Mouse (Mus musculus): ENCODE measurements around the gene Rps21. TPM values are rescaled to one million over a fixed set of nuclear protein-coding genes. Genes with fewer than 3 reads are reported as not detected.

Gene Rps21
- polyA plus RNA-seq, 1 experiment = 875 TPM

DNA sequence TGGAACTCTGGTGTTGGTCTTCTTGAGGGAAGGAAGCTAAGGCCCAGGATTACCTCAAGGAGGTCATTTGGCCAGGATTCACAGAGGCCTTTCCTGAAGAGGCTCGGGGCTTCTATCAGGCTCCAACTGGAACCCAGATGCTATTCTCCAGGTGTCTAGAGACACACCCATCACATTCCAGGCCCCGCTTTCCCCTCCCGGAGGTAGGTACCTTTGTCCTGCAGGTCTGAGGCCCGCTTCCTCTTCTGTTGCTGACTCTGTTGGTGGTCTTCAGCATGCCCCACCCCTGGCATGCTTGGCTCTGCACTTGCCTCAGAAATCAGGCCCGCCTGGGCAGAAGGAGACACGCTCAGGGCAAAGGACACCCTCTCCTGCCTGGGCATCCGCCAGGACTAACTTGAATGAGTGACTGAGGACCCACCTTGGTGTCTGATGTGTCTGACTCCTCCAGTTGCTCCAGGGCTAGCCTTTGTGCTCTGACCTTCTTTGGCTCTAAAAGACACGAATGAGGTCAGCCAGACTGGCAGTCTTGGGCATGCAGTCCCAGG is 20.7 kb downstream of the Rps21 start:
- H3K27ac ChIP-seq (replicated peaks; ENCODE audit: low read depth, low read length) = no peak overlapping the region
- H3K4me3 ChIP-seq (ENCODE audit: insufficient read depth, low read depth, low read length) = no peak overlapping the region

DNA sequence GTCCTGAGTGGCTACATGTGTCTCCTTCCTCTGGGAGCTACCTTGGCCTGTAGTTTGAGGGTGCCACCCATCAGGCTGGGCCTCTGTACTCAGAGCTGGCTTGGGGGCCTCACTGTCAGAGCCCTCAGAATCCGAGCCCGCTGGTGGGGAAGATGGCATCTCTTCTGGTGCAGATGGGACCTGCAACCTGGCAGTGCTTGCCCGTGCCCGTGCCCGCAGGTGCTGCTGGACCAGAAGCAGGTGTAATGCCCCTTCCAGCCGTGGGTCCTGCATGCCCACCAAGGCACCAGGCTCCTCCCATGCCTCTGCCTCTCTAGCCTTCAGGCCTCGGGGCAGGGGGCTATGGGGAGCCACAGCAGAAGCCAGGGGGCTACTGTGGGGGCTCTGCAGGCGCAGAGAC is 22.1 kb downstream of the Rps21 start:
- peaks cover 5% of the 10 kb centered on the region; the same call in 1 of the 2 replicates for H3K4me1 ChIP-seq (ENCODE audit: control insufficient read depth, insufficient read depth, insufficient read length, low read length)
- no peak overlapping the region for H3K27ac ChIP-seq (replicated peaks; ENCODE audit: low read depth, low read length)
- no peak overlapping the region for H3K4me3 ChIP-seq (ENCODE audit: insufficient read depth, low read depth, low read length)

More for the DNA sequence above, 20.7 kb downstream of the Rps21 start:
- peaks cover 5% of the 10 kb centered on the region; the same call in 1 of the 2 replicates for H3K4me1 ChIP-seq (ENCODE audit: control insufficient read depth, insufficient read depth, insufficient read length, low read length)

DNA sequence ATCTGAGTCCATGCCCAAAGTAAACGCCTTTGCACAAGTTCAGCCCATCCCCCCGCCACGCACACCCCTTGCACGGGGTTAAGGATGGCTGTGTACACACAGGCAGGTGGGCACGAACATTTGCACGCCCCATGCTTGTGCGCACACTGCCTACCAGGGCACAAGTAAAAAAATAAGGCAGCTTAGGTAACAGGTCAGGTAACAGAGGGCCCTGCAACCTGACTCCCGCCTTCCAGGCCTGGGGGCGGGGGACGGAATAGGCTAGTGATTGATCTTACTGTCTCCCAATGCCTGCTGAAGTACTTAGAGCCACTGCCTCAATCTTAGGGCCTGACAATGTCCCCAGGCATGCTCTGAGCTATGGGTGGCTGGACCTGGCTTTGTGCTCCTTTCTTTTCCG is 31.8 kb downstream of the Rps21 start:
- Histone ChIP-seq H3K27ac (replicated peaks; ENCODE audit: low read depth, low read length) (no peak overlapping the region), H3K4me1 (ENCODE audit: control insufficient read depth, insufficient read depth, insufficient read length, low read length) (no peaks in the 10 kb centered on the region), H3K4me3 (ENCODE audit: insufficient read depth, low read depth, low read length) (no peak overlapping the region)

DNA sequence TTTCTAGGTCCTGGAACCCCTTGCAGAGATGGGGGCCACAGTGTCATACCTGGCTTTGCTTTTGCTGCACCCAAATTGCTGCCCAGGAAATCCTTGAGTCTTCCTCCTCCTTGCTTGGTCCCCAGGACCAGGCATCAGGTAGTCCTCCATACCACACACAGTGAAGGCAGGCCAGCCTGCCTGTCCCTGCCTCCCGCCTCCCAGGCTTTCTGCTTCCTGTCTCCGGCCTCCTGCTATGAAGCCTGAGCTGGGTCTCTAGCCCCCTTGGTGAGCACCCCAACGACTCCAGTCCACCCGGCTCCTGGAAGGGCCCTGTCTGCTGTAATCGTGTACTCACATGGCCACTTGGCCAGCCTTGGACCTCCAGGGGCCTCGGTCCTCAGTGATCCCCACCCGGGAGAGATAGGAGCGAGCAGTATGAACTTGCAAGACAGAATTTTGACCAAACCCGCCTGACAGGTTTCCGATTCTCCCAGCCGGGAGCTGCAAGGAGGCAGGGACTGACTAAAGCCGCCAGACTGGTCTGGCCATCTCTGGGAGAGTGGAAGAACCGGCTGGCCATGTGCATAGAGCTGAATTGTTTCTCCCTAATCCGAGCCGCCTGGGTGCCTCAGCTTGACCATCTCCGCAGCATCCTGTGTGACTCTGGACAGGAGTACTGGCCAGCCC is 32.4 kb downstream of the Rps21 start, which contains the start of gene Rbbp8nl:
TSS of gene Rbbp8nl (minus strand) at position 440 of the 669 bp plus-strand sequence.
- no peak within 1 kb of the TSS for H3K4me3 ChIP-seq (ENCODE audit: insufficient read depth, low read depth, low read length)
- no peaks in the 10 kb centered on the region for H3K4me1 ChIP-seq (ENCODE audit: control insufficient read depth, insufficient read depth, insufficient read length, low read length)
- H3K27ac ChIP-seq (replicated peaks; ENCODE audit: low read depth, low read length) = no peak within 1 kb of the TSS

DNA sequence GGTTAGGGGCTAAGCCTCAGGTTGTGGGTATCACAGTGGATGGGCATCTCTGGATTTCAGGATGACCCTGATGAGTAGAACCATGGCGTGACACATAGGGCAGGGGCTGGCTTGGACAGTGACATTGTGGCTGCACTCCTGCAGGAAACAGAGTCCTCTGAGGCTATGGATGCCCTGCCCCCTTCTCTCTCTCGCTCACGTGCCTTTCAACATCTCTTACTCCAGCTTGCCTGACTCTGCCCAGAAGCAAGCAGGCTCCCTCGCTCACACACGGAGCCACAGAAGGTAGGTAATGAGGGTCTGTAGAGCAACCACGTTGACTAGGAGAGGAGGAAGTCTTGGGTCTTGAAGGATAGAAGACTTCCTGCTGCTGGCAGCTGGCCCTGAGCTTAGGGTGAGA is 33.3 kb downstream of the Rps21 start:
- no peak overlapping the region for H3K4me3 ChIP-seq (ENCODE audit: insufficient read depth, low read depth, low read length)
- H3K27ac ChIP-seq (replicated peaks; ENCODE audit: low read depth, low read length) = no peak overlapping the region
- no peaks in the 10 kb centered on the region for H3K4me1 ChIP-seq (ENCODE audit: control insufficient read depth, insufficient read depth, insufficient read length, low read length)

DNA sequence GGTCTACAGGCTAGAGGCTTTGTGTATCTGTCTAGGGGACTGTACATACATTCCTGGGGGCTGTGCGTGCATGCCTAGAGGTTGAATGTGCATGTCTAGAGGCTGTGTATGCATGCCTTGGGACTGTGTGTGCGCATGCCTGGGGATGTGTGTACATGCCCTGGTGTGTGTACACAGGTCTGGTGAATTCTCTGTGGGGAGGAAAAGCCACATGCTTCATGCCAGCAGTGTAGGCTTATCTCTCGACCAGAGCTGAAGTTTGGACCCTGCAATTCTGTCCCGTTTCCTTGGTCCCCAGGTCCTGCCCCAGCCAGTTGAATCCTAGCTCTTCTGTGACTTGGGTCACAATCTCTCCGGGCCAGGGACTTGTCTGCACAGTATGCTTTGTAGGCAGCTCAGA is 34.4 kb downstream of the Rps21 start:
- Histone ChIP-seq H3K4me1 (ENCODE audit: control insufficient read depth, insufficient read depth, insufficient read length, low read length) (no peaks in the 10 kb centered on the region), H3K4me3 (ENCODE audit: insufficient read depth, low read depth, low read length) (no peak overlapping the region), H3K27ac (replicated peaks; ENCODE audit: low read depth, low read length) (no peak overlapping the region)

DNA sequence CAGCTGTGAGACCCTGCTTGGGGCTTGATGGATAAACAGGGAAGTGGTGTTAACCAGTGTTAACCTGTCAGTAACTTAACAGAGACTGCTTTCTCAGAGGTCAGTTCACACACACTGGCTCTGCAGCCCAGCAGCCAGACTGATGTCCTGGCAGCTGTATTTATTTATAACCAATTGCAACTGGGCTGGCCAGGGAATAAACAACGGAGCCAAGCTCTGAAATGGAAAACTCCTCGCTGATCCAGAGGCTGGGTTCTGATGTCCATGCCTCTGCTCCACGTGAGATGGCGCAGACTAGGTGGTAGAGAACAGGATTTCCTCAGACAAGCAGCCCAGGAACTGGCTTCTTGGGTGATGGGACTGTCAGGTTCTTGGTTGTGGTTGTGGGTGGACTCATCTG is 34.8 kb downstream of the Rps21 start:
- no peaks in the 10 kb centered on the region for H3K4me1 ChIP-seq (ENCODE audit: control insufficient read depth, insufficient read depth, insufficient read length, low read length)
- no peak overlapping the region for H3K27ac ChIP-seq (replicated peaks; ENCODE audit: low read depth, low read length)
- H3K4me3 ChIP-seq (ENCODE audit: insufficient read depth, low read depth, low read length) = no peak overlapping the region

DNA sequence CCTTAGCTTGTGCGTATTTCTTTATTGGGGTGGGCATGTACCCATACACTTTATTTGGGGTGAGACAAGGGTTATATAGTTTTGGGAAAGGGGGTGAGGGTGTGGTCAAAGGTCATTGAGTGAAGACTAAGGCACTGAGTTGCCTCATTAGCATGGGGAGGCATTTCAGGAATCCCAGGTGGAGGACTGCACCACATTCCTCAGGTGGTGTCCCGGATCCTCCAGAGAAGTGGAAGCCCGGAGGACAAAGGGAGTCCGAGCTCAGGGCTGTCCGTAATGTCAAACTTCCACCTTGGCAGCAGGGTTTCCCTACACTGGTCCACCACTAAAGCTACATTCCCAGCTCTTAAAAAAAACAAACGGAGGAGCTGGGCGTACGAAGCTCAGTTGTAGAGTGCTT is 35.7 kb downstream of the Rps21 start:
- Histone ChIP-seq H3K4me3 (ENCODE audit: insufficient read depth, low read depth, low read length) (no peak overlapping the region), H3K27ac (replicated peaks; ENCODE audit: low read depth, low read length) (no peak overlapping the region), H3K4me1 (ENCODE audit: control insufficient read depth, insufficient read depth, insufficient read length, low read length) (no peaks in the 10 kb centered on the region)

DNA sequence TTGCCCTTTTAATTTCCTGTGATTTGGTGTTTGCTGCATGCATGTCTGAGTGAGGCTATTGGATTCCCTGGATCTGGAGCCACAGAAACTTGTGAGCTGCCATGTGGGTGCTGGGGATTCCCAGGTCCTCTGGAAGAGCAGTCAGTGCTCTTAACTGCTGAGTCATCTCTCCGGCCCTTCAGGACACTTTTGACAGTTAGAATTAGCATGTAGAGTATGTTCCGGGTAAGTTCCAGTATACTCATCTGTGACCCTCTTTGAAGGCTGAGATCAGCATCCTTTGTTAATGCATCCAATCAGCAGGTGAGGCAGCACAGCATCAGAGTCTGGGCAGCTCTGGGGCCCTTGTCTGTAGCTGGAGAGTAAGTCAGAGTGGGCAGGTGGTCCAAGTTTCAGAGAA is 43.1 kb downstream of the Rps21 start:
- Histone ChIP-seq H3K4me3 (ENCODE audit: insufficient read depth, low read depth, low read length) (no peak overlapping the region), H3K4me1 (ENCODE audit: control insufficient read depth, insufficient read depth, insufficient read length, low read length) (no peaks in the 10 kb centered on the region), H3K27ac (replicated peaks; ENCODE audit: low read depth, low read length) (no peak overlapping the region)

DNA sequence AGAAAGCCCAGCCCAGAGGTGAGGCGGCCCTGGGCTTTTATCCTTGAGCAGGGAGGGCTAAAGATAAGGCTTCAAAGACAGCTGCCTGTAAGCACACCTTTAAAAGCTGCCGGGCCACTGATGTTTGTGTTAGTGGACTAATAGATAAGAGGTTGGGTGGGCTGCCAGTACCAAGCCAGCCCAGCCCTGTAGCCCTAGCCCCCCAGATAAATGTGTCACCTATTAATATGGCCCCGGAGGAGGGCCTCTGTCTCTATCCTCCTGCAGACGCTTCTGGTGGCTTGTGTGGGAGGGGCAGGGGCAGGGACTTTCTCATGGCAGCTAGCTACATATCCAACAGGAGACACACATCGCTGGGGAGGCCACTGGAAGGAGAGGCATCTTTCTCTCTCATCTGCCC is 43.6 kb downstream of the Rps21 start:
- Histone ChIP-seq H3K27ac (replicated peaks; ENCODE audit: low read depth, low read length) (no peak overlapping the region), H3K4me3 (ENCODE audit: insufficient read depth, low read depth, low read length) (no peak overlapping the region), H3K4me1 (ENCODE audit: control insufficient read depth, insufficient read depth, insufficient read length, low read length) (no peaks in the 10 kb centered on the region)

DNA sequence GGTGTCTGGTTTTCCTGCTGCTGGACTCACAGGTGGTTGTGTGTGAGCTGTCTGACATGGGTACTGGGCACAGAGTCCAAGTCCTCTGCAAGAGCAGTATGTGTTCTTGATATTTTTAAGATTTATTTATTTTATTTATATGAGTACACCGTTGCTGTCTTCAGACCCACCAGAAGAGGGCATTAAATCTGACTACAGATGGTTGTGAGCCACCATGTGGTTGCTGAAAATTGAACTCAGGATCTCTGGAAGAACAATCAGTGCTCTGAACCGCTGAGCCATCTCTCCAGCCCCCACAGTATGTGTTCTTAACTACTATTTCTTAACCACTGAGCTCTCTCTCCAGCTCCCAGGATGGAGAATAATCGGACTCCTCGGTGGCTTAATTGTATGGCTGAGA is 45.0 kb downstream of the Rps21 start:
- Histone ChIP-seq H3K4me1 (ENCODE audit: control insufficient read depth, insufficient read depth, insufficient read length, low read length) (no peaks in the 10 kb centered on the region), H3K4me3 (ENCODE audit: insufficient read depth, low read depth, low read length) (no peak overlapping the region), H3K27ac (replicated peaks; ENCODE audit: low read depth, low read length) (no peak overlapping the region)

DNA sequence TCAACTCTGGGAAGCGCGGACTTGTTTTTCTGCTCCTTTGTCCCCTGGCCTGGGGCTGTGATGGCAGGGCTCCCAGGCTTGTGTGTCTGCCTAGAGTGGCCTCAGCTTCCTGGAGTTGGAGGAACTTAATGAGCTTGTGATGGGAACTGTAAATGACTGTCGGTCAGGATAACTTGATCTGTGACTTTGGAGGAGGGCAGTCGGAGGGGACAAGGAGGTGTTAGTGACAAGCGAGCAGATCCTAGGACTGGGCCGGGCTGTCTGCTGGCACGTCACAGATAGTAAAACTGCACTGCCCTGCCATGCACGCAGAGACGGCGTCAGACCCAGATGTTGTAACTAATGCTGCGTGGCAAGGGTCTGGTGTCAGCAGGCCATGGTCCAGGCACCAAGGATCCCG is 46.3 kb downstream of the Rps21 start:
- no peaks in the 10 kb centered on the region for H3K4me1 ChIP-seq (ENCODE audit: control insufficient read depth, insufficient read depth, insufficient read length, low read length)
- H3K4me3 ChIP-seq (ENCODE audit: insufficient read depth, low read depth, low read length) = no peak overlapping the region
- H3K27ac ChIP-seq (replicated peaks; ENCODE audit: low read depth, low read length) = no peak overlapping the region

DNA sequence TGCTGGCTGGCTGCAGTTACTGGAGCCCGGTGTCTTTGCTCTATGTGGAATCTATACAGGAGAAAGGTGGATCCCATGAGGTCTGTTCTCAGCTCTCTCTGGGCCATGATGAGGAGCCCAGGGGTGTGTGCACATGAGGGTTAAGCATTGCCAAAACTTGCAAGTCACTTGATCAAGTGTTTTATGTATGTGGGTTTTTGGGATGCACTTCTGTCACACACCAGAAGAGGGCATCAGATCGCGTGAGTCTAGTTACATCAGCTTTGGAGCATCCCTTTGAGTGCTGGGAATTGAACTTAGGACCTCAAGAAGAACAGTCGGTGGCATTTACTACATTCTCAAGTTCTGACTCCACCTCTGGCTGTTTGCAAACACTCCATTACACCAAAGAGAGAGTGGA is 47.4 kb downstream of the Rps21 start:
- H3K4me1 ChIP-seq (ENCODE audit: control insufficient read depth, insufficient read depth, insufficient read length, low read length) = no peaks in the 10 kb centered on the region
- H3K4me3 ChIP-seq (ENCODE audit: insufficient read depth, low read depth, low read length) = no peak overlapping the region
- H3K27ac ChIP-seq (replicated peaks; ENCODE audit: low read depth, low read length) = no peak overlapping the region

DNA sequence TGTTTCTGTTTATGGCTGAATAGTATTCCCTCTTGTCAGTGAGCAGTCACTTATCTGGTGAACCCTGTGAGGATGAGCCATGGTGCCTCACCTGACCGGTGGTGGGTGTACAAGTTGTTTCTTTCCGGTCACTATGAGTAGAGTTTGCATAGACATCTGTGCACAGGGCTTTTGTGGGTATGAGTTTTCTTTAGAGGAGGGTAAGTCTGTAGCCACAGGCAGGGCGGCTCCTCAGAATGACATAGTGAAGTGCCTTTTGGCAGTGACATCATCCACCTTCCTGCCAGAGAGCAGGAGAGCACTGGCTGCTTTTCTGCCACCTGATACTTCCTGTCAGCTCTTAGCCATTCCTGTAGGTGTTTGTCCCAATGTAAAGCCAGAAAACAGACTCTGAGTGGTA is 48.3 kb downstream of the Rps21 start:
- Histone ChIP-seq H3K27ac (replicated peaks; ENCODE audit: low read depth, low read length) (no peak overlapping the region), H3K4me1 (ENCODE audit: control insufficient read depth, insufficient read depth, insufficient read length, low read length) (no peaks in the 10 kb centered on the region)

DNA sequence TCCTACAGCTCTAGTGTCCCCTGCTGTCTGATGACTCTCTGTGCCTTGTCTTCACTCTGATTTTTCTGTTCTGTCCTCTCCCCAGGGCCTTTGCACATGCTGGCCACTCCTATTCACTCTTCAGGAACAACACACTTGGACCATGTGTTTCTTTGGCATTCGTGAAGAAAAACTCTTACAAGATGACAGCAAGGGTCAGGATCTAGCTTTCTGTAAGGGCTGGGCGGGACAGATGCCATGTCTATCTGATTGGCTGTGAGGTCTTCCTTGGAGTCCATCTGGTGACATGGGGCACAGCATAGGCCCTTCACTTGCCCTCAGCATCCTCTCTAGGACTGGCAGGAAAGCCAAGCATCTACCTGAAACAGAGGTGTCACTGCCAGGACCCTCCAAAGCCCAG is 48.8 kb downstream of the Rps21 start:
- Histone ChIP-seq H3K4me1 (ENCODE audit: control insufficient read depth, insufficient read depth, insufficient read length, low read length) (no peaks in the 10 kb centered on the region), H3K27ac (replicated peaks; ENCODE audit: low read depth, low read length) (no peak overlapping the region), H3K4me3 (ENCODE audit: insufficient read depth, low read depth, low read length) (no peak overlapping the region)

More for the DNA sequence above, 48.3 kb downstream of the Rps21 start:
- no peak overlapping the region for H3K4me3 ChIP-seq (ENCODE audit: insufficient read depth, low read depth, low read length)

DNA sequence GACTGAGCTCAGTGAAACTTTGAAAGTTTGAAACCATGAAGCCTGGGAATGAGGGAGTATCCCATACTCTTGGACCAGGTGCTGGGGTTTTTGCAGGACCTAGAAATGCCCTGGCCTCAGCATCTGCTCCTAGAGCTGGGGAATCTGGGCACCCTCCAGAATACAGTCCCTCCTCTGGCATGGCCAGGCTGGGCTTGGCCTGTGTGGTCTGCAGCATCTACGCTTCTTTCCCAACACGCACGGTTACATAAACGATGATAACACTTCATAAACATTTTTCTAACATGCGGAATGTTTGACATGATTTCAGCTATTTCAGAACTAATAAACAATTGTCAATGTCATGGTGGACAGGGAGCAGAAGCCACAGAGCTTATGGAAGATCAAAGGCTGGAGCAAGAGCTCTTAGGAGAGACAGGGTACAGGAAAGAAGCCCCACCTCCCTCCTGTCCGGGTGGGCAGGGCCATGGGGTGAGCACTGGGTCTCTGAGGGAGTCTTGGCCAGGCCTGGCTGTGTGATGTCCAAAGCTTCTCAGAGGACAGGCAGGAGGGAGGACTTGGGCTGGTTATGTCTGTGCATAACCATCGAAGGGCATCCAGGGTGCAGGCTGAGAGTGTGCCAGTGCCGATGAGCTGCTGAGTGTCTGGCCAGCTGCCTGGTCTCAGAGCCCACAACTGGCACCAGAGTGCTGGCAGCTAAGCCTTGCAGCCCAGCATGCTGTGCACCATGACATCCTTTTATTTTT is 49.4 kb downstream of the Rps21 start:
- no peak overlapping the region for H3K27ac ChIP-seq (replicated peaks; ENCODE audit: low read depth, low read length)
- no peak overlapping the region for H3K4me3 ChIP-seq (ENCODE audit: insufficient read depth, low read depth, low read length)
- no peaks in the 10 kb centered on the region for H3K4me1 ChIP-seq (ENCODE audit: control insufficient read depth, insufficient read depth, insufficient read length, low read length)
